Mouse (Mus musculus) urinary bladder, postnatal 14 days (tissue): ENCODE data around the gene Ggn.
"Not testable (repeated sequence)": the region's sequence is repeated elsewhere in the genome, so short reads cannot be mapped to it uniquely, and the experiment has no call there.

ENCODE experiments used
- DNase-seq: peaks from one replicate; pipeline ENCODE4 v3.0.0; 2021; ENCODE audit warnings: low spot score

The Ggn gene

DNA sequence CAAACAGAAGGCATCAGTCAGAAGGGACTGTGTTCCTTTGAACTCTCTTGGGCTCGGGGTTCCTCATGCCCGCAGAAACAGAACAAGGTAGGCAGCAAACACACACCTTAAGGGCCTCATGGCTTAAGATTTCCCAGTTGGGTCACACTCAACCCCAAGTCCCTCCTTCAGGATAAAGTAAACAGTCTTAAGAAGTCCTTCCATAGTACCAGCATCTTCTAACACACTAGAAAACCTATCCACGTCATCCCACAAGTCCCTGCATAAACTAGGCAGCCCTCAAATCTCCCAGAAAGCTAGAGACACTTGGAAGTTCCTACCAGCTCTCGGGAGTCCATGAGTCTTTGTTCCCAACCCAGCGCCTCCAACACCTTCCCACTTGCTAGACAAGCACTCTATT, 7.7 kb upstream of the Ggn start:
- DNase-seq, result no peak

DNA sequence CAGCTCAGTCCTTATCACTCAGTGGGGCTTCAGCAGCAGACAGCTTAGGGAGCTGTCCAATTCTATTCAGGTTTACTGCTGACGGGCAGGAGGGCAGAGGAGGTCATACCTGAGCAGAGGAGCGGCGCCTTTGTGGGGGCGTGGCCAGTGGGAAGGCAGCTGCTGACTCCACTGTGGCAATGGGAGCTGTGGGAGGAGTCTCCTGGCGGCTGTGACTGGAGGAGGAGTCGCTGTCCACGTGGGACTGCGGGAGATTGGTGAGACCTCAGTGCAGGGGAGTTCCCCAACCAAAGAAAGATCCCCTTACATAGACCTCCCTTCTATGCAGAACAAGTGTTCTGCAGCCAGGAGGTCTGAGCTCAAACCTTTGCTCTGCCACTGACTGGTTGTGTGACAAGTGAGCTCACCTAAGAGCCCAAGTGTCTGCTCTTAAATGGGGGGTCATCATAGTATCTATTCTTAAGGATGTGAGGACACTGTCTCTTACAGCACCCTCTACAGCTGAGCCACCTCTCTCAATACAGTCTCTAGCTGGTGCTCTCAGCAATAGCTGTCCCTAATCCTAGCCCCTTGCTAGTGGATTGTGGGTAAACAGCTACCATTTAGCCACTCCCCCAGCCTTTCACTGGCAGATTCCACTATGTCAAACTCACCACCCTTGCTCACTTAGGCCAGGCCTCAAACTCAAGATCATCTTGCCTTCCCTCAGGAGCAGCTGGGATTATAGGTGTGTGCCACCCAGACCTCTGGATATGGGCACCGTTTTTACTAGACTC, 7.1 kb upstream of the Ggn start:
- peak; percentile 55 for DNase-seq

DNA sequence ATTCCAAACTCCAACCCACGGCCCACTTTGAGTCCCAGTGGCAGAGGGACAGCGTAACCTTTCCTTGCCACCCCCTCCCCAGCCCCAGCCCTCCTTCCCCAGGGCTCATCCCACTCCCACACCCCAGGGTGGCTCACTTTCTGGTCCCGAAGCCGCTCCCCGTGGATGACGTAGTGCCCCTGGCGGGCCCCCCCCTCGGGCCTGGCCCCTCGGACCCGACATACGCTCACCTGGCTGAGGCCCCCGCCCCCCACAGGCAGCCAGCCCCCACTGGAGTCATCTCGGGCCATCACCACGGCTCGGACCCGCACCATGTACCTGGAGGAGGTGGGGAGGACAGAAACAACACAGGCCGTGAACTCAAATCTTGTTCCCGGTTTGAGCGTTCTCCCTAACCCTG, 2.4 kb upstream of the Ggn start:
- no peak for DNase-seq

- DNase-seq, result no peak
Measured at GRCm38 (mm10) chr7:29168121-29168695, 1.8 kb upstream of the Ggn start.

GRCm38 (mm10) chr7:29168791-29169230, 1.2 kb upstream of the Ggn start:
- no peak for DNase-seq

- peak; percentile 85 for DNase-seq
Measured at GRCm38 (mm10) chr7:29169231-29170065, 562 bp upstream of the Ggn start.

- no peak for DNase-seq
Measured at GRCm38 (mm10) chr7:29170755-29171561, 948 bp downstream of the Ggn start.

DNA sequence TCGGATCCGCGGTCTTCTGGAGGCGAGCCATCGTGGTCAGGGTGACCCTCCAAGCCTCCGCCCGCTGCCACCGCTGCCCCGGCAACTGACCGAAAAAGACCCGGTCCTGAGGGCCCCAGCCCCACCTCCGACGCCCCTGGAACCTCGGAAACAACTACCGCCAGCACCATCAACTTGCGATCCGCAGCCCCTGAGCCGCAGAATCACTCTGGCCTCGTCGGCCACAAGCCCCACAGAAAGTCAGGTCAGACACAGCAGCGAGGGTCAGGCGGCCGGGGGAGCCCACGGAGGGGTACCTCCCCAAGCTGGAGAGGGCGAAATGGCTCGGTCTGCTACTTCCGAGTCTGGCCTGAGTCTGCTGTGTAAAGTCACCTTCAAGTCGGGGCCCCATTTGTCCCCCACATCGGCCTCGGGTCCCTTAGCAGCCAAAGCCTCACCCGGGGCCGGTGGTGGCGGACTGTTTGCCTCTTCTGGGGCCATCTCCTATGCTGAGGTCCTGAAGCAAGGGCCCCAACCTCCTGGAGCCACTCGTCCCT, 1.6 kb downstream of the Ggn start:
- DNase-seq, result no peak

DNA sequence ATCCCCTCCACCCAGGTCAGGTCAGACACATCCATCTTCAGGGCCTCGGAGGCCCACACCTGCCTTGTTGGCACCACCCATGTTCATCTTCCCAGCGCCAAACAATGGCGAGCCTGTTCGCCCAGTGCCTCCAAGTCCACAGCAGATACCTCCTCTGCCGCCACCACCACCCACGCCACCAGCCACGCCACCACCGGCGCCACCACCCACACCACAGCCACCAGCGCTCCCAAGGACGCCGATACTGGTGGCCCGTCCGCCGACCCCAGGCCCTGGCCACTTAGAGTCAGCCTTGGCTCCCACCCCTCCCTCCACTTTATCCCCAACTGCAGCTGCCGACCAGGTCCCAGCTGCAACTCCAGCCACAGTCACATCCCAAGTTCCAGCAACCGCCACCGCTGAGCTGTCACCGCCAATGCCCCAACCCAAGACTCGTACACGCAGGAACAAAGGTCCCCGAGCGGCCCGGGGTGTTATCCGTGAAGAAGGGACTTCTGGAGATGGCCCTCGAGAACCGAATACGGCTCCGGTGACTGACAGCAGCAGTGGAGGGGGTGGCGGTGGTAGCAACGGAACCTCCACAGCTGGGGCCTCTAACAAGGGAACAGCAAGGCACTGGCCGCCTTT, 2.5 kb downstream of the Ggn start:
- no peak for DNase-seq

DNA sequence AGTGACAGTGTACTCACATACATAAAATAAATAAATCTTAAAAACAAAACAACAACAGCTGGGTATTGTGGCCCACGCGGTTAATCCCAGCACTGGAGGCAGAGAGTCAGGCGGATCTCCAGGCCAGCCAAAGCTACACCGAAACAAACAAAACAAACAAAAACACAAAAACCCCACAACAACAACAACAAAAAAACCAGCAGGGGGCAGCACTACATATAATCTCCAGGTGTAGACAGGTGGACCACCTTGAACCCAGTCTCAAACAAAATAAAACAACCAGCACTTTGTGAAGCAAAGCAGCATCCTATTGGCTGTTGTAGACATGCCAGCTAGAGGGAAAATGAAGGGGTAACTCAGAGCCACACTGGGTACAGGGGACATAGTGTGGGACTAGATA, 8.1 kb downstream of the Ggn start:
- no peak for DNase-seq

DNA sequence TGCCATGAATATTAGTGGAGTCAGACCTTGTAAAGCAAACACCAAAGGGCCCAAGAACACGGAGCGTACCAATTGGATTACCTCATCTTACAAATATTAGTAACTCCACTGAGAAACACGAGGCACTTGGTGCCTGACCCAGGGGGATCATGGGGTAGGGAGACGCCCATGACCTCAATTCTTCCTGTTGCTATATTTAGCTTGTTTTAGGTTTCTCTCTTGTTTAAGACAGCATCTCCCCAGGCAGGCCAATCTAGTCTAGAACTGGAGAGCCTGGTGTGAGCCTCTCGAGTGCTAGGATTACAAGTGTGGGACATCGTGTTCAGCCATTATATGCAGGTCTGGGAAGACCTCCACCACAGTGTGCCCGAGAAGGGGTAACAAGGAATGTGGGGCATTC, 9.3 kb downstream of the Ggn start:
- DNase-seq, result no peak

DNA sequence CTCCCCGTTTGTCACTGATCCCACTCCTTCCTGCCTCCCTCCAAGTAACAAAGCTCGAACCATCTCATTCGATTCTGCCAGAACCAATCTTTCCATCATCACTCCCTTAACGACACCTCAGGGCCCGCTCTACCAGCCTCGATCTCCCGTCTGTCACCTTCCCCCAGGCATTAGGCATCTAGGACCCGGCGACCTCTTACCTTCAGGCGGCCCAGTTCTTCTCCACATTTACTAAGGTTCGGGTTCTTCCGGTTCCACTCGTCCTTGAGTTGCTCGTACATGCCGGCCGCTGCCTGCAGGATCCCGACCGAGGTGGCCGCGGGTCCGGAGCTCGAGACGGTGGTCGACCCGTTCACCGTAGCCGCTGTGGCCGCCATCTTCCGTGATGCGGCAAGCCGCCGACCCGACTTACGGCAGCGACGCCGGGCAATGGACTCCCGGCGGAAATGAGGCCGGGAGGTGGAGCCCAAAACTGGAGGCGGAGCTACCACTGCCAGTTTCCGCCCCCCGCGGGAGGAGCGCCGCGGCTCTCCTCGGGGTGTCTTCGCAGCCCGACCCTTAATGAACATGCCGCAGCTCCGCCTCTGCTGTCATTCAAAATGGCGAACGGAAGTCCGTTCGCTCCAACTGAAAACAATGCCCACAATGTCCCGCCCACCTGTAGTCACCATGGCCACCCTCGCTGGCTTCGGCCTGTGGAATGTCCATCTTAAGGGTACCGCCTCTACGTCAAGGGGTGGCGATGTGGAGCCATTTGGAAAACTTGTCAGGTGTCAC, 10.3 kb downstream of the Ggn start, which contains the start of gene Psmd8:
Psmd8 (minus strand) TSS at position 625 of the 777 bp plus-strand sequence.
- DNase-seq, result peak; percentile 95

- no peak for DNase-seq
Measured at GRCm38 (mm10) chr7:29180854-29181236, 10.8 kb downstream of the Ggn start.

DNA sequence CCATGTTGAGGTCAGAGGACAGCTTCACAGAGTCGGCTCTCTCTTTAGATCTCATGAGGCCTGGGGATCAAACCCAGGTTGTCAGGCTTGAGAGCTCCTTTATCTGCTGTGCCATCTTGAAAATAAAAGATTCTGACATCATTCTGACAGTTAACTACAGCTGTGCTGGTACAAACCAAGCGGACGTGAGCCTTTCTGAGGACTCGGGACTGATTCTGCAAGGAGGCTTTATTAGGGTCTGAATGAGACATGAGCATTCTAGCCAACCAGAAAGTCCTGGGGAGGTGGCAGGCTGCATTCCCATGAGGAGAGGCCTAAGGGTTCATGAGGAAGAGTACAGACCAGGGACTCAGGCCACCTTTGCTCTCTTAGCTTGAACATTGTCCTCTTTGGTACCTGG, 11.3 kb downstream of the Ggn start:
- not testable (repeated sequence) for DNase-seq

DNA sequence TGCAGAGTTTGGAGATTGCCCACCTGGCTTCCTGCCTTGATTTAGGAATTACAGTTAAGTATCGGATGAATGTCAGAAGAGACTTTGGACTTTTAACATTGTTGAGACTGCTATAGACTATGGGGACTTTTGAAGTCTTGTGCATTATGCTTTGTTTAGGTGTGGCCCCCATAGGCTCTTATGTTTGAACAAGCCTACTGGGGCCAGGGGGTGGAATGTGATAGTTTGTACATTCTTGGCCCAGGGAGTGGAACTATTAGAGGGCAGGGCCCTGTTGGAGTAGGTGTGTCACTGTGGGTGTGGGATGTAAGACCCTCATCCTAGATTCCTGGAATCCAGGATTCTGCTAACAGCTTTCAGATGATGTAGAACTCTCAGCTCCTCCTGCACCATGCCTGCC, 24.2 kb downstream of the Ggn start:
- not testable (repeated sequence) for DNase-seq

DNA sequence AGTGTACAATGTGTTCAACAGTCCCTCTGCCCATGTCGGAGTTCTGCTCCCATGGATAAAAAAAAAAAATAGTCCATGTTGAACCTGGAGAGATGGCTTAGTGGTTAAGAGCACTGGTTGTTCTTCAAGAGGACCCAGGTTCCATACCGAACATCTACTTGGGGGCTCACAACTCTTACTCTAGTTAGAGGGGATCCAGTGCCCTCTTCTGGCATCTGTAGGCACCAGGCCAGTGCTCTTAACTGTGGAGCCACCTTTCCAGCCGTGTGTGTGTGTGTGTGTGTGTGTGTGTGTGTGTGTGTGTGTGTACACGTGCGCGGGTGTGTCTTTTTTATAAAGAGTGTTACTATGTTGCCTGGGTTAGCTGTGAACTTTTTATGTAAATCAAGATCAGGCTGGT, 32.6 kb downstream of the Ggn start:
- DNase-seq, result no peak

DNA sequence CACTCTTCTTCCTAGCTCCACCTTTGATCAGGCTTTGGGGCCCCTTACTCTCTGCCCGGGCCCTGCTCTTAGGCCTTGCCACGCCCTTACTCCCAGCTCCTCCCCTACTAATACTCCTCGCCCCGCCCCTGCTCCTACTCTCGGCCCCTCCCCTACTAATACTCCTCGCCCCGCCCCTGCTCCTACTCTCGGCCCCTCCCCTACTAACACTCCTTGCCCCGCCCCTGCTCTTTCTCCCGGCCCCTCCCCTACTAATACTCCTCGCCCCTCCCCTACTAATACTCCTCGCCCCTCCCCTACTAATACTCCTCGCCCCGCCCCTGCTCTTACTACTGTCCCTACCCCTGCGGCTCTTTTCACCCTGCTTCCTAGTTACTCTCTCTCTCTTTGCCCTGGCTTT, 41.0 kb downstream of the Ggn start:
- peak; percentile 69 for DNase-seq

DNA sequence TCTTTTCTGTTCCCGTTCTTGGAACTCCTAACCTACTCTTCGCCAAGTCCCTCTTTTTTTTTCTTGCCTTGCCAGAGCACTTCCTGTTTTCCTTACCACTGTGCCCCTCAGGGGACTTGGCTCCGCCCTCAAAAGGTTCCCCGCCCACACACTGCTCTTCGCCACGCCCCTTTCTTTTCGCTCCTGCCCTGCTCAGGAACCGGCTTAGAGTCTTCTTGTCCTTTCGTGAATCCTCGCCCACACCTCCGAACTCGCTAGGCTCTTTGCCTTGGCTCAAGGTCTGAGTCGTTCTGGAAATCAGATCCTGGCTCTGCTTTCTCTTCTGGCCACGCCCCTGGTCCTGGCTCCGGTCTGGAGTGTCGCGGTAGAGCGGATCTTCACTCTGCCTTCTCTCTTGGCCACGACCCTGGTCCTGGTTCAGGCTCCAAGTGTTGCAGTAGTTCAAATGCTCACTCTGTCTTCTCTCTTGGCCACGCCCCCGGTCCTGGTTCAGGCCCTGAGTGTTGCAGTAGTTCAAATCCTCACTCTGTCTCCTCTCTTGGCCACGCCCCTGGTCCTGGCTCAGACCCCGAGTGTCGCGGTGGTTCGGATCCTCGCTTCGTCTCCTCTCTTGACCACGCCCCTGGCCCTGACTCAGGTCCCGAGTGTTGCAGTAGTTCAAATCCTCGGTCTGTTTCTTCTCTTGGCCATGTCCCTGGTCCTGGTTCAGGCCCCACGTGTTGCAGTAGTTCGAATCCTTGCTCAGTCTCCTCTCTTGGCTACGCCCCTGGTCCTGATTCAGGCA, 41.6 kb downstream of the Ggn start:
- peak; percentile 93 for DNase-seq

DNA sequence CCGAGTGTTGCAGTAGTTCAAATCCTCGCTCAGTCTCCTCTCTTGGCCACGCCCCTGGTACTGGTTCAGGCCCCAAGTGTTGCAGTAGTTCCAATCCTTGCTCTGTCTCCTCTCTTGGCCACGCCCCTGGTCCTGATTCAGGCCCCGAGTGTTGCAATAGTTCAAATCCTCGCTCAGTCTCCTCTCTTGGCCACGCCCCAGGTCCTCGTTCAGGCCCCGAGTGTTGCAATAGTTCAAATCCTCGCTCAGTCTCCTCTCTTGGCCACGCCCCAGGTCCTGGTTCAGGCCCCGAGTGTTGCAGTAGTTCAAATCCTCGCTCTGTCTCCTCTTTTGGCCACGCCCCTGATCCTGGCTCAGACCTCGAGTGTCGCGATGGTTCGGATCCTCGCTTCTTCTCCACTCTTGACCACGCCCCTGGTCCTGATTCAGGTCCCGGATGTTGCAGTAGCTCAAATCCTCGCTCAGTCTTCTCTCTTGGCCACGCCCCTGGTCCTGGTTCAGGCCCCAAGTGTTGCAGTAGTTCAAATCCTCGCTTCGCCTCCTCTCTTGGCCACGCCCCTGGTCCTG, 42.3 kb downstream of the Ggn start:
- DNase-seq, result peak; percentile 29
